In the genomic region with DNA sequence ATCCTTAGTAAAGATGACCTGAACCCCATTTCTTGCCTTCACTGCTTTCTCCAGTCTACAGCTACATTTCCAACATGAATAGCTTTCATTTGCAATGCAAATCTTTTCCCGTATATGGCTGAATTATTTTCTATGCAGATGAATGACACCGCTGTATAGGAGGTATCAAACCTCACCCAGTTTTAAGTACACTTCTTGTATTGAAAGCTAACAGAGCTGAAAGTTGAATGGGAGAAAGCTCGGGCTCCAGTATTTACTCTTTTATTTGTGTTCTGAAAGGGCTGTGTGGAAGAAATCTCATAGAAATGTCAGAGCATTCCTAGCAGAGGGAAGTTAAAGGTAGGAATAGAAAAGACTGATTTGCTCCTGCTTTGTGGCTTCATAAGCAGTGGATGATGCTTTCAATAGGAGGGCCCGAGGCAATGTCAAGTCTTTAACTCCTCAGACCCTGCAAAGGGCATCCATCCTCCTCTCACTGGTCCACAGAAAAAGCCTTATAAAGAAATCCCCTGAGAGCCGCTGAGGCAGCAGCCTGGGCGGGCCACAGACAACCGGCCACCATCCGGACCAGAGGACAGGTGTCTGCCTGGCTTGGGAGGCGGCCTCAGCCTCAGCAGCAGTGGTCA, we compare ENCODE assay signal across 25 mouse cellular contexts.
DNase-seq lines count a peak whose midpoint lies in the region; ATAC-seq and TF ChIP-seq lines count a peak whose summit lies in the region.
"Had no signal": no experiment of that assay in that cellular context is flagged by ENCODE, and none has a peak within 500 bp of the region (broad histone marks: within the 10 kb centered on the region; RNA-seq: fewer than 3 reads in every experiment).

No protein-coding gene starts in this region.

- H3K9ac ChIP-seq in midbrain, postnatal 0 days (replicated peaks; ENCODE audit: low read length, poor library complexity, severe bottlenecking): no peak overlapping the region
- H3K9ac ChIP-seq in forebrain, embryonic 14.5 days (ENCODE audit: low read length): no peak overlapping the region
- no peak overlapping the region for H3K9ac ChIP-seq in midbrain, embryonic 14.5 days (replicated peaks; ENCODE audit: low read length)
- H3K9ac ChIP-seq: embryonic facial prominence, embryonic 15.5 days; limb, embryonic 13.5 days; liver, embryonic 14.5 days; lung, embryonic 15.5 days had no signal

- ATAC-seq in midbrain, postnatal 0 days (ENCODE audit: low FRiP score): no peak
- ATAC-seq in forebrain, embryonic 14.5 days: peak; percentile 92
- ATAC-seq in midbrain, embryonic 14.5 days (ENCODE audit: low FRiP score, low TSS enrichment): no peak
- no peak for ATAC-seq in cerebellum, adult (ENCODE audit: insufficient number of reproducible peaks, low FRiP score, low TSS enrichment)
- ATAC-seq: activated CD4-positive, CD25-positive, alpha-beta regulatory T cell, adult 4 months had no signal

- H3K27me3 ChIP-seq in midbrain, embryonic 10.5 days (ENCODE audit: low read depth, poor library complexity, severe bottlenecking): no peaks in the 10 kb centered on the region
- no peaks in the 10 kb centered on the region for H3K27me3 ChIP-seq in midbrain, postnatal 0 days (ENCODE audit: insufficient read depth, low read length)
- no peaks in the 10 kb centered on the region for H3K27me3 ChIP-seq in forebrain, embryonic 14.5 days (replicated peaks; ENCODE audit: control insufficient read depth, insufficient read depth, low read length)
- no peaks in the 10 kb centered on the region for H3K27me3 ChIP-seq in midbrain, embryonic 14.5 days (ENCODE audit: control insufficient read depth, insufficient read depth, low read length)
- H3K27me3 ChIP-seq: embryonic facial prominence, embryonic 15.5 days; limb, embryonic 13.5 days; lung, embryonic 15.5 days had no signal

- H3K9me3 ChIP-seq in midbrain, embryonic 10.5 days (replicated peaks): no peaks in the 10 kb centered on the region; the same call in 1 of the 2 replicates
- no peaks in the 10 kb centered on the region for H3K9me3 ChIP-seq in midbrain, postnatal 0 days (ENCODE audit: low read length)
- no peaks in the 10 kb centered on the region for H3K9me3 ChIP-seq in forebrain, embryonic 14.5 days (replicated peaks; ENCODE audit: control insufficient read depth, low read length)
- H3K9me3 ChIP-seq in midbrain, embryonic 14.5 days (ENCODE audit: control insufficient read depth, low read length): no peaks in the 10 kb centered on the region
- H3K9me3 ChIP-seq: embryonic facial prominence, embryonic 15.5 days; limb, embryonic 13.5 days; lung, embryonic 15.5 days had no signal

- TF ChIP-seq CTCF in midbrain, postnatal 0 days (IDR thresholded peaks at IDR 0.05): no peak

- H3K27ac ChIP-seq in midbrain, embryonic 10.5 days (replicated peaks): no peak overlapping the region
- no peak overlapping the region for H3K27ac ChIP-seq in midbrain, postnatal 0 days (ENCODE audit: low read depth, low read length)
- no peak overlapping the region for H3K27ac ChIP-seq in forebrain, embryonic 14.5 days (ENCODE audit: low read depth, low read length)
- no peak overlapping the region for H3K27ac ChIP-seq in midbrain, embryonic 14.5 days (replicated peaks; ENCODE audit: low read depth, low read length)
- H3K27ac ChIP-seq: embryonic facial prominence, embryonic 15.5 days; kidney, postnatal 0 days; limb, embryonic 13.5 days; liver, embryonic 14.5 days; lung, embryonic 15.5 days; stomach, postnatal 0 days had no signal

- no peaks in the 10 kb centered on the region for H3K36me3 ChIP-seq in midbrain, embryonic 10.5 days
- H3K36me3 ChIP-seq in midbrain, postnatal 0 days (ENCODE audit: insufficient read depth, low read length): no peaks in the 10 kb centered on the region
- no peaks in the 10 kb centered on the region for H3K36me3 ChIP-seq in forebrain, embryonic 14.5 days (ENCODE audit: control insufficient read depth, insufficient read depth, low read length)
- no peaks in the 10 kb centered on the region for H3K36me3 ChIP-seq in midbrain, embryonic 14.5 days (ENCODE audit: control insufficient read depth, insufficient read depth, low read length)
- H3K36me3 ChIP-seq: embryonic facial prominence, embryonic 15.5 days; limb, embryonic 13.5 days; lung, embryonic 15.5 days had no signal

- peaks cover 10% of the 10 kb centered on the region; the same call in 1 of the 2 replicates for H3K4me1 ChIP-seq in midbrain, embryonic 10.5 days
- no peaks in the 10 kb centered on the region for H3K4me1 ChIP-seq in midbrain, postnatal 0 days (ENCODE audit: insufficient read depth, low read length)
- H3K4me1 ChIP-seq in forebrain, embryonic 14.5 days (ENCODE audit: control insufficient read depth, insufficient read depth, low read length): peaks cover 2% of the 10 kb centered on the region; the same call in 1 of the 2 replicates
- H3K4me1 ChIP-seq in midbrain, embryonic 14.5 days (ENCODE audit: control insufficient read depth, insufficient read depth, low read length): no peaks in the 10 kb centered on the region
- H3K4me1 ChIP-seq: embryonic facial prominence, embryonic 15.5 days; limb, embryonic 13.5 days; lung, embryonic 15.5 days had no signal

- H3K4me2 ChIP-seq in midbrain, postnatal 0 days (ENCODE audit: low read depth, low read length, poor library complexity, severe bottlenecking): no peak overlapping the region
- no peak overlapping the region for H3K4me2 ChIP-seq in forebrain, embryonic 14.5 days (ENCODE audit: low read length)
- peak overlapping the region; percentile 22 for H3K4me2 ChIP-seq in midbrain, embryonic 14.5 days (ENCODE audit: low read length)
- H3K4me2 ChIP-seq: embryonic facial prominence, embryonic 15.5 days; heart, embryonic 11.5 days; limb, embryonic 13.5 days; lung, embryonic 15.5 days had no signal

- no peak overlapping the region for H3K4me3 ChIP-seq in midbrain, embryonic 10.5 days
- H3K4me3 ChIP-seq in midbrain, postnatal 0 days (ENCODE audit: low read depth, low read length): no peak overlapping the region
- no peak overlapping the region for H3K4me3 ChIP-seq in forebrain, embryonic 14.5 days (ENCODE audit: low read depth, low read length)
- no peak overlapping the region for H3K4me3 ChIP-seq in midbrain, embryonic 14.5 days (replicated peaks; ENCODE audit: low read depth, low read length)
- H3K4me3 ChIP-seq: embryonic facial prominence, embryonic 15.5 days; limb, embryonic 13.5 days; lung, embryonic 15.5 days had no signal

- 67% methylated on average over 9 of the region's 9 CpGs for WGBS in midbrain, embryonic 10.5 days
- WGBS in midbrain, postnatal 0 days: 34% methylated on average over 8 of the region's 9 CpGs
- WGBS in forebrain, embryonic 14.5 days: 18% methylated on average over 9 of the region's 9 CpGs
- 39% methylated on average over 9 of the region's 9 CpGs for WGBS in midbrain, embryonic 14.5 days

- peak; percentile 13 for DNase-seq in embryo, embryonic 10.5 days (ENCODE audit: low spot score)
- no peak for DNase-seq in embryo, embryonic 10 days (ENCODE audit: low spot score)
- DNase-seq in midbrain, embryonic 10.5 days (ENCODE audit: low spot score): peak; percentile 15
- no peak for DNase-seq in midbrain, postnatal 0 days (ENCODE audit: low spot score)
- peak; percentile 69 for DNase-seq in forebrain, embryonic 14.5 days (ENCODE audit: low spot score)
- peak; percentile 27 for DNase-seq in midbrain, embryonic 14.5 days
- no peak for DNase-seq in thymus, postnatal 4 days
- DNase-seq: adrenal gland, adult 8-10 months; cerebellum, adult 2 months; cerebellum, postnatal 25 days; gastrocnemius, postnatal 10 days; heart, adult 11 months; kidney, adult 2 months; lung, postnatal 36 days; right cerebral cortex, postnatal 14 days; thymus, adult 2 months had no signal

Comparison
In these comparisons a context has a peak if more than half of its experiments do, and no peak if none do; other contexts are left out.
1. DNase-seq: peak in embryo, embryonic 10.5 days (single experiment), midbrain, embryonic 10.5 days (single experiment), forebrain, embryonic 14.5 days (single experiment) and midbrain, embryonic 14.5 days (single experiment); none in embryo, embryonic 10 days (single experiment), midbrain, postnatal 0 days (single experiment) and thymus, postnatal 4 days (single experiment).